Mouse (Mus musculus) kidney, postnatal 10 days (tissue): Measurements from ENCODE around the gene 2210011C24Rik.
"Not testable (repeated sequence)": the region's sequence is repeated elsewhere in the genome, so short reads cannot be mapped to it uniquely, and the experiment has no call there.

Source experiments
- DNase-seq: peaks from one replicate; pipeline ENCODE4 v3.0.0; 2021; ENCODE audit warnings: mixed read lengths

The 2210011C24Rik gene

DNA sequence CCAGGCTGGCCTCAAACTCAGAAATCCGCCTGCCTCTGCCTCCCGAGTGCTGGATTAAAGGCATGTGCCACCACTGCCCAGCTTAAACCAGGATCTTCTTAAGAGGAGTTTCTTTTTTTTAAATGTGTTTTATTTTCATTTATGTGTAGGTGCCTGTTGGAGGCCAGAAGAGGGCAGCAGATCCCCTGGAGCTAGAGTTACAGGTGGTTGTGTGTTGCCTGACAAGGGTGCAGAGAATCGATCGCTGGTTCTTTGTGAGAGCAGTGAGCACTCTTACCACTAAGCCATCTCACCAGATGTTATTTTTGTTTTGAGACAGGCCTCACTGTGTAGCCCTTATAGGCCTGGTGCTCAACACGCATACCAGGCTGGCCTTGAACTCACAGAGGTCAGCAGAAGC is 3.9 kb upstream of the 2210011C24Rik start:
- no peak for DNase-seq

DNA sequence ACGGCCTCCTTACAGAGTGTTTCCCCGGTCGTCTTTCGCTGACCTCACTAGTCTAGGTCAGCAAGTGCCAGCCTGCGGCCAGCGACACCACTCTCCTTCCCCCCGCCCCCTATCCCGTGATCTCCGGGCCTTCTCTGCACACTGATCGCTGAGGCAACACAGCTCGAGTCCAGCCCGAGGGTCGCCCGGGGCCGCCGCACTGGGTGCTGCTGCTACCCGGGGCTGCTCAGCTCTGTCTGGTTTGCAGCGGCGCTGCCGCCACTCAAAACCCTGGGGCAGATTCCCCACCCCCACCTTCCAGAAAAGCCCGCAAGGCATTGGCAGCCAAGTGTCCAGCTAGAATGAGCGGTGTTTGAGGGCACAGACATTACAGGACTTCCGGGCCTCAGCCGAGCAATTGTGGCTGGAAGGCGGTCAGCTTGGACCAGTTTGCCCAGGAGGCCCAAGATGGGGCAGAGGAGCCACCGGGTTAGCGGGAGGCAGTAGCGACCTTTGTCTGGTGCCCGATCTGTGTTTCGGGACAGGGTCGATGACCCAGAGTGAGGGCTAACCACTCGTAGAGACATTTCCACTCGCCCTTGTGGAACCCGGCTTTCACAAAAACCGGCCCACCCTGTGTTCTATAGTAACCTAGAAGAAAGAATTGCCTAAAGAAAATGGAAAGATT is 661 bp upstream of the 2210011C24Rik start:
- peak; percentile 70 for DNase-seq

DNA sequence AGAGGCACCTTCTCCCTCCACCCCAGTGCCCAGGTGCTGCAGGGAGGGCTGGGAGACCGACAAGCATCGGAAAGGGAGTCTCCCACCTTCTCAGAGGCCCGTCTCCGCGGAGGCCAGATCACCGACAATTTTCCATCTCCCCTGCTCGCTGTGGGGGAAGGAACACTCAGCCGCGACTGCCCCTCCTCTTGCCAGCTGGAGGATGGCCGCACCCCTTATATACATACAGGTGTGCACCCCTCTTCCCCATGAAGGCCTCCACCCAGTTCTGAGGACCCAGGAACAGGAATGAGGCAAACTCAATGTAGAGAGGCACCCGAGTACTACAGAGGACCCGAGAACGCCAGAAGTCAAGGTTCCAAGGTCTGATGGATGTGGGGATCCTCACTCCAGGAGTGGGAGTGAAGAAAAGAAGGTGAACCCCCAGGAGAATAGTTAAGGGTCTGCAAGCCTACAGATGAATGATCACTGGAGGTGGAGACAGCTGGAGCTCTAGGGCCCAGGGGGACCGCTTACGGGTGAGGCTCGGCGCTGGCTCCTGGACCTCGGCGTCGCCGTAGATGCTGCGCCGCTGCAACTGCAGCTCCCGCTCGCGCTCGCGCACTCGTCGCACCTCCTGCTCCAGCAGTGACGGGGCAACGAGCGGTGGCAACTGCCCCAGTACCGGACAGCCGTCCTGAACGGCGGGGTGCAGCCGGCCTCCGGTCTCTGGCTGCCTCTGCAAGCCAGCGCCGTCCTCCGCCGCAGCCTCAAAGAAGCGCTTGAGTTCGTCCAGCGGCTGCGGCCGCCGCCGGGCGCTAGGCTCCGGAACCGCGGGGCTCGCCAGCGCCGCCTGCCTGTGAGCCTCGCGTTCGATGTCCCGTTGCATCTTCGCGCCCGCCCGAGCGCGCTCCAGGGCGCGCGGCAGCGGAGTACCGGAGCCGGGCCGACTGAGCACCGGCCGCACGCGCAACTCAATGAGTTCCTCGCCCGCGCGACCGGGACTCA is 1.1 kb downstream of the 2210011C24Rik start:
- peak; percentile 91 for DNase-seq

DNA sequence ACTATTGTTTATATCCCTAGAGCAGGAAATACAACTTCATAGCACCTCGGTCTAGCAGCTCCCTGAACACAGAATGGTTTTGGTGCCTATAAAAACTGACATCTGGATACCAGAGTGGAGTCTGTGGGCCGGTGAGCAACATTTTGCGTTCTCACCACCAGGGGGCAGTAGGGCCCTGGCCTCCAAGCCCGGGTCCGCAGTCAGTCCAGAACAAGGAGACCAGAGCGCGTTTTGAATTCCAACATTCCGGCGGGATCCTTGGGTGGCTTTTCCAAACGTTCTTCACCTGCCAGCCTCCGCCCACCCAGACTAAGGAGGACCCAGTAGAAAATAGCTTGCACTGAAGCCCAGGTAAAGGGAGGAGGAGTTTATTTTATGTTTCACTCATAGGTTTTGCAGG is 2.1 kb downstream of the 2210011C24Rik start:
- peak; percentile 95 for DNase-seq

DNA sequence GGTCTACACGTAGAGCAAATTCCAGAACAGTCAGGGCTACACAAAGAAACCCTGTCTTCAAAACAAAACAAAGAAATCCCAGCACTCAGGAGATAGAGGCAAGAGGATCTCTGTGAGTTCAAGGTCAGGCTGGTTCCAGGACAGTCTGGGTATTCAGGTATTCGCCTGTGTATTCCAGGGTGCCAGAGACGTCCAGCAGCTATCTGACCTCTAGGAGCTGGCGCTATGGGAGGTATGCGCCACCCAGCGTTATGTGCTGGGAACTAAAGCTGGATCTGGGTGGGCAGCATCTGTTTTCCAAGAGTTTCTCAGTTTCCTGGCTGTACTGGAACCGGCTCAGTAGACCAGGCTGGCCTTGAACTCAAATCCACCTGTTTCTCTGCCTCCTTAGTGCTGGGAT is 3.6 kb downstream of the 2210011C24Rik start:
- DNase-seq = peak; percentile 35

DNA sequence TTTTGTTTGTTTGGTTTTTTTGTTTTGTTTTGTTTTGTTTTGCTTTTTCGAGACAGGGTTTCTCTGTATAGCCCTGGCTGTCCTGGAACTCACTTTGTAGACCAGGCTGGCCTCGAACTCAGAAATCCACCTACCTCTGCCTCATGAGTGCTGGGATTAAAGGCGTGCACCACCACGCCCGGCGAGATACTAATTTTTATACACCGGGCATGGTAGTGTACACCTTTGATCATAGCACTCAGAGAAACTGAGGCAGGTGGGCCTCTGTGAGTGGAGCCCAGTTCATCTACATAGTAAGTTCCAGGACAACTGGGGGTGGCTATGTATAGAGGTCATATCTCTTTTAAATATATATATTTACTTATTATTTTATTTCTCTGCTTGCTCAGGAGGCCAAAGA is 6.5 kb downstream of the 2210011C24Rik start:
- not testable (repeated sequence) for DNase-seq

DNA sequence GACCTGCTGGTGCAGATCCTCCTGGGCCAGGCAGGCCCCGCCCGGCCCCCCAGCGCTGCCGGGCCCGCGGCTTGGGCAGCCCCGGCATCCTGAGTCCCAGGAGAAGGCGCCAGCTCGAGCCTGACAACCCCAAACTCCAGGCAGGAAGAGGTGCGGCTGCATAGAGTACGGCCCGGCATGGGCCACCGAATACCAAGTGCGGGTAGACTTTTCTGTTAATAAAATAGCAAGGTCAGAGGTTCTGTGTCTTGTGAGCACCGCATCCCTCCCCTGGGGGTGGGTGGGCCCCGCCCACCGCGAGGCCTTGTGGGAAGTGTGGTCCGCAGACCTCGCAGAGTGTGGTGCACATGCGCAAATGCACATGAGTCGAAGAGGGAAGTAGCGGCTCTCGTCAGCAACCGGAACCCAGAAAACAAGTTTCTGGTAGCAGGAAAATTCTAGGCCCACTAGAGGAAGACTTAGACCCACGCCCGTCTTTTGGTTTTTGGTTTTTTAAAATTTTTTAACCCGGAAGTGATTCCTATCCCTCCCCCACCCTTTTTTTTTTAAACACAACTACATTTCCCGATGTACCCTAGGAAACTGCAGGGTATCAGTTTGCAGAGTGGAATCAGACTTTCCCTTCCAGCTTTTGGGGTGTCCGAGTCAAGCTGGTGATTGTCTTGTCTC is 7.3 kb downstream of the 2210011C24Rik start:
- DNase-seq = peak; percentile 96

DNA sequence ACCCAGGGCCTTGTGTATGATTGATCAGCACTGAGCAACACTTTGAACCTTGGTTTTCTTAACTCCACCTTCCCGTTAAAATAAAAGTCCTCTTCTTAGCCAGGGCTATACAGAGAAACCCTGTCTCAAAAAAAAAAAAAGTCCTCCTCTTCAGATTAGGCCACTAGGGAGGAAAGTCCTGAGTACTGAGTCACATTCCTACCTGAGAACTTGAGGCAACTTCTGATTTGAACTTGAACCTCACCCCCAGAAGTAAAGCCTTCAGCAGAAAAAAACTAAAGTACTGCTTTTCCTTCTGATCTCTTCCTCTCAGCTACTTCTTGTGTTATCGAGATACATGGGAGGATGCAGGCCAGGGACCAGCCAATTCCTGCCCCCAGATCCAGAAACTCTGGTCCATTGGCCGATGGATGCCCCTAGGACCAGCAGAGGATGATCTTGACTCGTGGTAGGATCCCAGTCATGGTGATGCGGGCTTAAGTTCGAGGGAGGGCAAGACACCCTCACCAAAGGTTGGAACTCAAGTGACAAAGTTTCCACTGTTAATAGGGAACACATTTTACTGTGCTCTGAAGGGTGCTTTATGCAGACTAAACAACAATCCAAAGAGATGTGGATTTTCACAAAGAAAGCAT is 8.2 kb downstream of the 2210011C24Rik start:
- no peak for DNase-seq

DNA sequence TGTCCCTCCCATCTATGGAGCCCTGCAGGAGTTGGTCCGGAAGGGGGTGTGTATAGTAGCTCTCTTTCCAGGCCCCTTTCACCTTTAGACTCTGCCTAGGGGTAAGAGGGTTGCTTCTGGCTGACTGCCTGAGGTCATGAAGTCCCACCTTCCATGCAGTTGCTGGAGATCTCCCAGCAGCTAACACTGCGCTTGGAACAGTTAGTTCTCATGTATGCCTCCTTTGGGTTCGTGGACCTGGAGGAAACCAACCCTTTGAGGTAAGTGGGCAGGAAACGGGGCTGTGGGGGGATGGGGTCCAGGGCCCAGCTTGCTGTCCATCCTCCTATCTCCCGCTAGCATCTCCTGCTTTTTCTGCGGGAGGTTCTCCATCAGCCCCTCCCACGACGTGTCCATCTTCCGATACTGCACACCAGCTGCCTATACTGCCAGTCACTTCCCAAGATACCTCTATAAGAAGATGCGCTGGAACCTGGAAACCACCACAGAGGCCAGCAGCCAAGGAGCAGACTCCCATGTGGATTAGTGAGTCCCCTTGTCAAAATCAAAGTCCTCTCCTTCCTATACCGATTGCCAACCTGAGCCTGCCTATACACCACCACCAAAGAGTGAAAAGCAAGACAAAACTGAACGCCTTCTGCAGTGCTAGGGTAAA is 8.9 kb downstream of the 2210011C24Rik start:
- peak; percentile 47 for DNase-seq

DNA sequence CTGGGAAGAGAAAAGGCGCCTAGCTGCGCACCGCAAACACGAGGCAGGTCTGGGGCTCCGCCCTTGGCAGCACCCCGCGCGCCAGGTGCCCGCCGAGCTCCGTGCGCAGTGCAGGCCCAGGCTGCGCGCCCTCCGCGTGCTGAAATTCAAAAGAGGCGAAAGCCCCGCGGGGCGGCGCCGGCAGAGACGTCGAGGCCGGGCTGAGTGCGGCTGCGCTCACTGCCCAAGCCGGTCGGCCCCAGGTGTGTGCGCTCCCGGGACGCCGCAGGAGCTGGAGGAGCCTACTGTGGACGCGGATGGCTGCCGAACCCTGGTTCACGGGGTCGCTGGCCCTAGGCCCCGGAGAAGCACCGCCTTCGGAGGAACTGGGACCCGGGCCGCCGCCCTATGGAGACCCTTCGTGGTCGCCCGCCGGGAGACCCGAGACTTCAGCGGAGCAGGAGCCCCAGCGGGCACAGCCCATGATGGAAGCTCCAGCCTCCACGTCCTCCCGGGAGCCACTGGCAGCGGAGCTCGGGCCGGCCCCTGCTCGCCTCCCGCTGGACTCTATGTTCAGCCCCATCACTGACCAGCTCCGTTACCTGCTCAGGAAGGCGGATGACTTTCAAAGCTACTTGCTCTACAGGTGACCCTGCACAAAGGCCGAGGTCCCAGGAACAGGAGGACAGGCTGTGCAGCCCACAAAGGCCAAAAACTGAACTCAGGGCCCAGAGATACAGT is 10.5 kb downstream of the 2210011C24Rik start, which contains the start of gene 1700067K01Rik:
Gene 1700067K01Rik, plus strand, starts transcription at position 222 of the 720 bp plus-strand sequence.
- peak; percentile 38 for DNase-seq

DNA sequence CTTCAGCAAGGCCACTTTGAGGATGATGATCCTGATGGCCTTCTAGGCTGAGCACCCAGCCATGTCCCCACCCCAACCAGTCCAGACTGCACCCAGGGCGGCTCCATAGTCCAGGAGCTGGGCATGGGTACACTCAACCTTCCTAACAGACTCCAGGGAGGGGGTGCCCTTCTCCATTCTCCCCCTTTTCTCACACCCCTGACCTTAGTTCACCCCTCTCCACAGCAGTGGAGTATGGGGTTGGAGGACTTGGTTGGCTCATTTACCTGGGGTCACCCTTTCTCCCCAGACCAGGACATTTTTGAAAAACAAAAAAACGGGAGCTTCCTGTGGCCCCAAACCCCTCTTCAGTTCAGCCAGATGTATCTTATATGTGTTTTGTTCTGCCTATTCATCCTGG is 12.1 kb downstream of the 2210011C24Rik start:
- DNase-seq = no peak

DNA sequence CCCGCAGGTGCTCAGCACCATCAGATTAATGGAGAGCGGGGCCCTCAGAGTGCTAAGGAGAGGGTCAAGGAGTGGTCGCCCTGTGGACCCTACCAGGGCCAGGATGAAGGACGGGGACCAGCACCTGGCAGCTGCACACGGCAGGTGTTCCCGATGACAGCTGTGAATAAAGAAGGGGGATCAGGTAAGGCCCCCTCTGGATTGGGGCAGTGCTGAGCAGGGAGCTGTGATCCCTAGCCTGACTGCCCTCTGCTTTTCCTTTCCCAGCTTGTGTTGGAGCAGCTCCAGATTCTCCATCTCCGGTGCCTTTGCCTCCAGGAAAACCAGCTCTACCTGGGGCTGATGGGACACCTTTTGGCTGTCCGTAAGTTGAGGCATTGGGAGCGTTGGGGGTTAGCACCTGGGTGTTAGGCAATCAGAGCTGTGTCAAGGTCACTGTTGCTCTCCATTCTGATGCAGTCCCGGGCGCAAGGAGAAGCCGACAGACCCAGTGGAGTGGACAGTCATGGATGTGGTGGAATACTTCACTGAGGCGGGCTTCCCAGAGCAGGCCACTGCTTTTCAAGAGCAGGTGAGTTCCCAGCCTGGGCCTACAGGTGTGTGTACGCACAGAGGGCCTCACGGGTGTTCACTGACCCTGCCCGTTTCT is 12.8 kb downstream of the 2210011C24Rik start:
- no peak for DNase-seq

DNA sequence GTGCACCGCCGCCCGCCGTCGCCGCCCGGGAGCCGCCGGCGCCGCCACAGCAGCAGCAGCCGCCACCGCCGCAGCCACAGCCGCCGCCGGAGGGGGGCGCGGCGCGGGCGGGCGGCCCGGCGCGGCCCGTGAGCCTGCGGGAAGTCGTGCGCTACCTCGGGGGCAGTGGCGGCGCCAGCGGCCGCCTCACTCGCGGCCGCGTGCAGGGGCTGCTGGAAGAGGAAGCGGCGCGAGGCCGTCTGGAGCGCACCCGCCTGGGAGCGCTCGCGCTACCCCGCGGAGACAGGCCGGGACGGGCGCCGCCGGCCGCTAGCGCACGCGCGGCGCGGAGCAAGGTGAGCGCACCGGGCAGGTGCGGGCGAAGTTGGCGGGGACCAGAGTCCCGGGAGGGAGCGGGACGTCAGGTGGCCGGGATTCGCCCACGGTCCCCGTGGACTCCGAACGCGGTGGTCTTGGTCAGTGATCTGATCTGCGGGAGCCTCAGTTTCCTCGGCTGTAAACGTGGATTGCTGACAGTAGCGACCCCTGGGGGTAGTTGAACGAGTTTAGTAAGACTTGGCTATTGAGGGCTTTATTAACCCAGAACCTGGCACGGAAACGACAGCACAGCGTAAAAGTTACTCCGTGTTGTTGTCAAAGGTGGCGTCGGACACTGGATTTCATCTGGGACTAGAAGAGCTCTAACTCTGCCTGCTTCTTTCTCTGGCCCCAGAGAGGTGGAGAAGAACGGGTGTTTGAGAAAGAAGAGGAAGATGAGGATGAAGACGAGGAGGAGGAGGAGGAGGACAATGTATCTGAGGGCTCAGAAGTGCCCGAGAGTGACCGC is 13.5 kb downstream of the 2210011C24Rik start:
- peak; percentile 78 for DNase-seq

DNA sequence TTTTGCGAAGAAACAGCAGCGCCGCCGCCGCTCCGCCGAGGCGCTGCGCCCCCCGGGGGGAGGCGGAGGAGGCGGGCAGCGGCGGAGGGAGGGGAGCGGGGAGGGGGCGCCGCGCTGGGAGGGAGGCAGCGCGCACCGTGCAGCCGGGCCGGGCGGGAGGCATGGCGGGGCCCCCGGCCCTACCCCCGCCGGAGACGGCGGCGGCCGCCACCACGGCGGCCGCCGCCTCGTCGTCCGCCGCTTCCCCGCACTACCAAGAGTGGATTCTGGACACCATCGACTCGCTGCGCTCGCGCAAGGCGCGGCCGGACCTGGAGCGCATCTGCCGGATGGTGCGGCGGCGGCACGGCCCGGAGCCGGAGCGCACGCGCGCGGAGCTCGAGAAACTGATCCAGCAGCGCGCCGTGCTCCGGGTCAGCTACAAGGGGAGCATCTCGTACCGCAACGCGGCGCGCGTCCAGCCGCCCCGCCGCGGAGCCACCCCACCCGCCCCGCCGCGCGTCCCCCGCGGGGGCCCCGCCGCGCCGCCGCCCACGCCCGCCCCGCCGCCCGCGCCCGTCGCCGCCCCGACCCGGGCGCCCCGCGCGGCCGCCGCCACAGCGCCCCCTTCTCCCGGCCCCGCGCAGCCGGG is 14.3 kb downstream of the 2210011C24Rik start, which contains the start of gene Samd1:
Gene Samd1, plus strand, starts transcription at position 162 of the 631 bp plus-strand sequence.
- peak; percentile 76 for DNase-seq

DNA sequence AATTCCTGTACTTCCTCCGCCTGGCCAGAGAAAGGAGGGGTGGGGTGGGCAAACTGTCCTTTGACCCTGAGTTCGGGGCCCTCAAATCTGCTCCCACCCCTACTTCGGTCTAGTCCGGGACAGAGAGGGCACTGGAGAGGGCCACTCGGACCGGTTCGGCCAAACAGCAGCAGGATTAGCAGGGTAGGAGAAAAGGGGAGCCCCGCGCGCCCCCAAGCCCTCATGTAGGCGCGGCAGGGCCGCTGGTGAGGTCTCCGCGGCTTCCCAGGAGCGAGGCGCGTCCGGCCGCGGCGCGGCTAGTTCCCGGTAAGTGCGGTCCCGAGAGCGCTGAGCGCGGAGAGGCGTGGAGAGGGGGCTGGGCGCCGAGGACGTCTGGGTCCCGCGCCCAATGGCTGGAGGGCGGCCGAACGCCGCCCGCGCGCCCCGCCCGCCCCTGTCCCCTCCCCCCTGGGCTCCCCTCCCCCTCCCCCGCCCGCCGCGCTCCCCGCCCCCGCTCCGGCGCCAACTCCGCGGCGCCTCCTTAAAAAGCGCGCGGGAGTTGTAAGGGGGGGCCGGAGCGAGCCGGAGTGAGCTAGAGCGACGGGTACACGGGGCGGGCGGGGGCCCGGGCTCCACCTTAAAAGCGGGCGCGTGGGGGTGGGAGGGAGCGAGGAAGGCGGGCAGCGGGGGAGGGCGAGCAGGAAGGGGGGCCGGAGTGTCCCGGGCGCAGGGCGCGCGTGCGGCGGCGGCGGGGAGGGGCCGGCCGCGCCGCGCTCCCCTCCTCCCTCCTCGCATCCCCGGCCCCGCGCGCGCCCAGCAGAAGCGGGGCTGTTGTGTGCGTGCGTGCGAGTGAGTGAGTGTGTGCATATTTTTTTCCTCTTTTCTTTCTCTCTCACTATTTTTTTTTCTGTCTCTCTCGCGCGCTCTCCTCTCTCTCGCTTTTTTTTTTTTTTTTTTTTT is 15.1 kb downstream of the 2210011C24Rik start:
- peak; percentile 97 for DNase-seq

DNA sequence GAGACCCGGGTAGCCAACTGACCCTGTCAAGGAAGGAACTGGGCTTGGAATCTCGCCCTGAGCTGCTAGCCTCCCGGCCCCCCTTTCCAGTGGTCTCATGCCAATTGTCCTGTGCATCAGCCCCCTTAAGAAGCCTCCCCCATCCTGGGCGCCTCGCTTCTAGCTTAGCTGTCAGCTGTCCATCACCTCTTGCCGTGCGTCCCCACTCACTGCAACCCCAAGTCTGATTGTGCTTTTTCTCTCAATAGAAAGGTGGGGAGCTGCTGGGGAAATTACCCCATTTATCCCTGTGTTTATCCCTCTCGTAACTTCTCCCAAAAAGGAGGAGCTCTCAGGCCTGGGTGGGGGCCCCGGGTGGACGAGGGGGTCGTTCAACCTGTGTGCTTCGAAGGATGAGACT is 16.0 kb downstream of the 2210011C24Rik start:
- DNase-seq = peak; percentile 44

DNA sequence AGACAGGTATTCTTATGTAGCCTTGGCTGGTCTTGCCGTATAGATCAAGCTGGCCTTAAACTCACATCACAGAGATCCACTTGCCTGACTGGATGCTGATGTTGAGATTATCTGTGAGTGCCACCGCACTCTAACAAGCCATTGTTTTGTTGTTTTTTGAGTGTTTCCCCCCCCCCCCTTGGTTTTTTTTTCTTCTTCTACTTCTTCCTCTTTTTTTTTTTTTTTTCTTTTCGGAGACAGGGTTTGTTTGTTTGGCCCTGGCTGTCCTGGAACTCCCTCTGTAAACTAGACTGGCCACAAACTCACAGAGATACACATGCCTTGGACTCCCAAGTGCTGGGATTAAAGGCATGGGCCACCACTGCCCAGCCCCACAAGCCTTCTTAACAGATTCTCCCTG is 17.9 kb downstream of the 2210011C24Rik start:
- DNase-seq = no peak

DNA sequence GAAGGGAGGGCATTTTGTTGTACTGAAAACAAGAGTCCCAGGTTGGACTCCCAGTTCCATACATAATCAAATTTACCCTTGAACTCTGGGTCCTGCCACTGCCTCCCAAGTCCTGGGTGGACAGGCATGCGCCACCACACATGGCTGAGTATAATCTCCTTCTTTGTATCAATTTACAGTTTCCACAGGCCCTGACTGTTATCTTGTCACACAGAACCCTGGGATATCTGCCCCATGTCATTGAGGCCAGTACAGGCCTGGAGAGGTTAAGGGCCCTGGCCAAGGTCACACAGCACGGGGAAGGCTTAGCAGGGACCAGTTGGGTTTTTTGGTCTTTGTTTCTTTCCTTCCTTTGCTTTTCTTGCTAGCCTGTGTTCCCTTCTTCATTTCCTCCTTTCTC is 19.5 kb downstream of the 2210011C24Rik start:
- DNase-seq = no peak
